Mouse (Mus musculus) lung, adult 2 months (tissue): ENCODE results near the gene Acss1.

Experiments
- CTCF ChIP-seq: fragments of 200-500 bp; IDR thresholded peaks from 2 replicates; pipeline ENCODE4 v1.5.1; 2011; ENCODE audit warnings: mild to moderate bottlenecking, low read length, control low read depth; ENCODE audit not compliant: insufficient read depth
- POLR2A ChIP-seq: fragments of 200-500 bp; IDR thresholded peaks from 2 replicates; pipeline ENCODE4 v1.6.1; 2011; ENCODE audit warnings: low read depth, mild to moderate bottlenecking, control low read depth, low read length, borderline replicate concordance; ENCODE audit errors: extremely low read depth

DNA sequence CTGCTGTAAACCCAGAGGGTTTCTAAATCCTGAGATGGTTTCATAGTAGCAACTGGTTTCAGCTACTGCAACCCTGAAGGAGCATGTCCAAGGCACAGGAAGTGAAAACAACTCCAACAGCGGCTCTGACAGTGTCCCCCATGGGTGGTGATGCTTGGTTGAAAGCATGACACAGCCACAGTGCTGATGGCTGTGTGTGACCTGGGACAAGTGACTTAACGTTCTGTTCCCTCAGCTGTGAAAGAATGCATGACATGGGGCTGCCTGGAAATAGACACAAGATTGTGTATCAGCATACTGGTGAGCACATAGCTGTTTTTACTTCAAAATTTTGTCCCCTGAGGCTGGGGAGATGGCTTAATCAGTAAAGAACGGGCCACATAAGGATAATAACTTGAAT, 46.6 kb downstream of the Acss1 start:
- TF ChIP-seq CTCF (no peak), POLR2A (no peak)
